Mouse (Mus musculus) lung, postnatal 0 days (tissue): ENCODE results near the gene Nav3. TPM values are rescaled to one million over a fixed set of nuclear protein-coding genes. Genes with fewer than 3 reads are reported as not detected.

ENCODE experiments used
- ATAC-seq: fragments of 200-750 bp; cut with Nextera tagmentation; 2 replicates; pipeline ENCODE4 v1.8.0; 2017; ENCODE audit warnings: moderate library complexity
- DNase-seq: peaks from one replicate; pipeline ENCODE4 v3.0.0-alpha.2; 2016; ENCODE audit warnings: low spot score
- H3K27ac ChIP-seq: fragments of 300-500 bp; sonication (generic); 2 replicates; pipeline ENCODE4 v1.5.1; 2014; ENCODE audit warnings: antibody characterized with exemption, mild to moderate bottlenecking, low read length, mixed read lengths
- H3K27me3 ChIP-seq: fragments of 300-500 bp; sonication (generic); replicated peaks from 2 replicates; pipeline ENCODE4 v1.6.1; 2014; ENCODE audit warnings: low read length, mixed read lengths; ENCODE audit not compliant: insufficient read depth
- H3K36me3 ChIP-seq: fragments of 300-500 bp; sonication (generic); 2 replicates; pipeline ENCODE4 v1.6.1; 2014; ENCODE audit warnings: low read length, mixed read lengths; ENCODE audit not compliant: insufficient read depth
- H3K4me1 ChIP-seq: fragments of 300-500 bp; sonication (generic); 2 replicates; pipeline ENCODE4 v1.6.1; 2014; ENCODE audit warnings: antibody characterized with exemption, low read depth, low read length, mixed read lengths; ENCODE audit not compliant: insufficient read depth
- H3K4me2 ChIP-seq: fragments of 300-500 bp; sonication (generic); replicated peaks from 2 replicates; pipeline ENCODE4 v1.6.1; 2014; ENCODE audit warnings: low read depth, mild to moderate bottlenecking, low read length, moderate library complexity, mixed read lengths
- H3K4me3 ChIP-seq: fragments of 300-500 bp; sonication (generic); 2 replicates; pipeline ENCODE4 v1.5.1; 2014; ENCODE audit warnings: low read depth, low read length
- H3K9ac ChIP-seq: fragments of 300-500 bp; sonication (generic); replicated peaks from 2 replicates; pipeline ENCODE4 v1.6.1; 2014; ENCODE audit warnings: low read depth, mild to moderate bottlenecking
- H3K9me3 ChIP-seq: fragments of 300-500 bp; sonication (generic); 2 replicates; pipeline ENCODE4 v1.6.1; 2016; ENCODE audit warnings: low read length, mixed read lengths
- CTCF ChIP-seq: IDR thresholded peaks from 2 replicates; pipeline ENCODE4 v1.5.1; 2016; ENCODE audit warnings: antibody characterized with exemption, mild to moderate bottlenecking
- EP300 ChIP-seq: IDR thresholded peaks from 2 replicates; pipeline ENCODE4 v1.6.1; 2016; ENCODE audit warnings: antibody characterized with exemption, mild to moderate bottlenecking, control low read depth
- WGBS: fragments of 180-500 bp; shearing (Covaris S2); extraction: QIAGEN DNeasy Blood & Tissue Kit; methylation state at CpG from one replicate; pipeline ENCODE4 v1.1.7; 2014; 5-methylcytosine and 5-hydroxymethylcytosine counted together
- polyA plus RNA-seq: library from polyadenylated mRNA; unstranded; fragments of >200 nt; fragmentation: Nextera tagmentation; extraction: Ambion mirVana; gene quantifications from 2 replicates; pipeline ENCODE4 v1.2.1, GENCODE M21; 2015

Nav3 gene
- polyA plus RNA-seq, 1 experiment from 2014 or later, result 0.33 TPM

- no peak overlapping the region for H3K4me2 ChIP-seq
- no peak overlapping the region for H3K9ac ChIP-seq
- 81% methylated on average over 4 of the region's 4 CpGs for WGBS
- no peaks in the 10 kb centered on the region for H3K4me1 ChIP-seq
- H3K4me3 ChIP-seq, result no peak overlapping the region
- H3K27ac ChIP-seq, result no peak overlapping the region
- no peaks in the 10 kb centered on the region for H3K9me3 ChIP-seq
- H3K36me3 ChIP-seq, result no peaks in the 10 kb centered on the region
- no peaks in the 10 kb centered on the region for H3K27me3 ChIP-seq
- TF ChIP-seq CTCF (no peak), EP300 (no peak)
- ATAC-seq, result no peak
- DNase-seq, result no peak
These were observed 13.4 kb upstream of the Nav3 start for GRCm38 (mm10) chr10:110469445-110469844.

GRCm38 (mm10) chr10:110455063-110455837, 754 bp downstream of the Nav3 start:
- peak; percentile 14; the same call in 1 of the 2 replicates for ATAC-seq

GRCm38 (mm10) chr10:110453566-110453965, 2.4 kb downstream of the Nav3 start:
- no peak for TF ChIP-seq EP300
- no peak for TF ChIP-seq CTCF
- H3K9me3 ChIP-seq, result no peaks in the 10 kb centered on the region
- no peak for DNase-seq
- WGBS, result 61% methylated on average over 5 of the region's 5 CpGs
- H3K9ac ChIP-seq, result no peak overlapping the region
- no peak overlapping the region for H3K4me3 ChIP-seq
- ATAC-seq, result no peak
- no peak overlapping the region for H3K27ac ChIP-seq
- no peaks in the 10 kb centered on the region for H3K4me1 ChIP-seq
- no peak overlapping the region for H3K4me2 ChIP-seq
- H3K36me3 ChIP-seq, result no peaks in the 10 kb centered on the region
- H3K27me3 ChIP-seq, result peaks cover 6% of the 10 kb centered on the region

More at GRCm38 (mm10) chr10:110455063-110455837, 754 bp downstream of the Nav3 start:
- Histone ChIP-seq H3K4me3 (peak overlapping the region; percentile 54), H3K9me3 (no peaks in the 10 kb centered on the region), H3K27ac (no peak overlapping the region), H3K36me3 (no peaks in the 10 kb centered on the region), H3K4me2 (peak overlapping the region; percentile 81), H3K27me3 (peaks cover 6% of the 10 kb centered on the region), H3K4me1 (no peaks in the 10 kb centered on the region), H3K9ac (peak overlapping the region; percentile 29; the same call in 1 of the 2 replicates)
- no peak for TF ChIP-seq EP300
- TF ChIP-seq CTCF, result no peak
- DNase-seq, result no peak
- 1% methylated on average over 33 of the region's 45 CpGs for WGBS

DNA sequence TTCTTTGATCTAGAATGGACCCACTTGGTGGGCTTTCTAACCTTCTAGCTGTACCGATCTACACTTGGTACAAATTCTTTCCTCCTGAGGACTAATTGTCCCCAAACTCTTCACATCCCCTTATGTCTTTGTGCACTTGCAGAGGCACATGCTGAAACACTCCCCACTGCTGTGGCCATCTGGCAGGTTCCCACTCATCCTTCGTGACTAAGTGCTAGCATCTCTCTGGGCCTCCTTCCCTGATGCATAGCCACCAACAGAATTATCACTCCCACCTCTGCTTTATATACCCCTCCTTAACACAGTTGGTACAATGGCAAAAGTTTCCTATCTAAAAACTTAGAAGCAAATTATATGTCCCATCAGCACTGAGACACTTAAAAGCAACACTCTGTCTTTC, 15.6 kb downstream of the Nav3 start:
- H3K27me3 ChIP-seq, result no peaks in the 10 kb centered on the region
- no peak for TF ChIP-seq CTCF
- no peak for TF ChIP-seq EP300
- H3K36me3 ChIP-seq, result no peaks in the 10 kb centered on the region
- no peak for DNase-seq
- no peak overlapping the region for H3K4me3 ChIP-seq
- no peaks in the 10 kb centered on the region for H3K4me1 ChIP-seq
- H3K4me2 ChIP-seq, result no peak overlapping the region
- no peak for ATAC-seq
- no peak overlapping the region for H3K9ac ChIP-seq
- H3K27ac ChIP-seq, result no peak overlapping the region
- H3K9me3 ChIP-seq, result no peaks in the 10 kb centered on the region
- WGBS, result 83% methylated on average over 2 of the region's 2 CpGs

DNA sequence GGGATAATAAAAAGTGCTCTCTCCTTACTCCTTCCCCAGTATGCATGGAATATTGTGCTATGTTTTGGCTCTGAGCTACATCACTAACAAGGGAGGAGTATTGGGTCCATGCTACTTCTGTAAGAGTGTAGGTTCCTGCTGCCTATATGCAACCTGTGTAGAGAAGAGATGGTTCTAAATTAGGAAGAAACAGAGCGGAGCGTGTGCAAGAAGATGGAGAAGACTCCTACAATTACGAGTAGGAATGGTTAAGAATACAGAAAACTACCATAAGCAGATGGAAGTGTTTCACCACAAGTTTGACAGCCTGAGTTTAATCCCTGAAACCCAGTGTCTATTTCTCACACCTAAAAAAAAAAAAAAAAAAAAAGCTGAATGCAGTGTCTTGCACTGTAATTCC, 24.9 kb downstream of the Nav3 start:
- no peak for TF ChIP-seq CTCF
- Histone ChIP-seq H3K27me3 (no peaks in the 10 kb centered on the region), H3K27ac (no peak overlapping the region), H3K4me2 (no peak overlapping the region), H3K36me3 (no peaks in the 10 kb centered on the region), H3K9ac (no peak overlapping the region), H3K4me3 (no peak overlapping the region), H3K4me1 (no peaks in the 10 kb centered on the region), H3K9me3 (no peaks in the 10 kb centered on the region)
- DNase-seq (no peak), ATAC-seq (no peak)
- 94% methylated on average over 3 of the region's 3 CpGs for WGBS

- DNase-seq (no peak), ATAC-seq (no peak)
- Histone ChIP-seq H3K4me3 (no peak overlapping the region), H3K9ac (no peak overlapping the region), H3K4me1 (no peaks in the 10 kb centered on the region), H3K4me2 (no peak overlapping the region), H3K27me3 (no peaks in the 10 kb centered on the region), H3K9me3 (no peaks in the 10 kb centered on the region), H3K27ac (no peak overlapping the region), H3K36me3 (no peaks in the 10 kb centered on the region)
- WGBS, result 71% methylated on average over 6 of the region's 6 CpGs
- TF ChIP-seq EP300 (no peak), CTCF (no peak)
These were observed 26.4 kb downstream of the Nav3 start for GRCm38 (mm10) chr10:110429578-110429977.
